Mouse (Mus musculus): ENCODE measurements around the gene 1600014C10Rik.
A peak's percentile ranks its signal among the peaks of the same experiment; 100 is the strongest.

Gene 1600014C10Rik

DNA sequence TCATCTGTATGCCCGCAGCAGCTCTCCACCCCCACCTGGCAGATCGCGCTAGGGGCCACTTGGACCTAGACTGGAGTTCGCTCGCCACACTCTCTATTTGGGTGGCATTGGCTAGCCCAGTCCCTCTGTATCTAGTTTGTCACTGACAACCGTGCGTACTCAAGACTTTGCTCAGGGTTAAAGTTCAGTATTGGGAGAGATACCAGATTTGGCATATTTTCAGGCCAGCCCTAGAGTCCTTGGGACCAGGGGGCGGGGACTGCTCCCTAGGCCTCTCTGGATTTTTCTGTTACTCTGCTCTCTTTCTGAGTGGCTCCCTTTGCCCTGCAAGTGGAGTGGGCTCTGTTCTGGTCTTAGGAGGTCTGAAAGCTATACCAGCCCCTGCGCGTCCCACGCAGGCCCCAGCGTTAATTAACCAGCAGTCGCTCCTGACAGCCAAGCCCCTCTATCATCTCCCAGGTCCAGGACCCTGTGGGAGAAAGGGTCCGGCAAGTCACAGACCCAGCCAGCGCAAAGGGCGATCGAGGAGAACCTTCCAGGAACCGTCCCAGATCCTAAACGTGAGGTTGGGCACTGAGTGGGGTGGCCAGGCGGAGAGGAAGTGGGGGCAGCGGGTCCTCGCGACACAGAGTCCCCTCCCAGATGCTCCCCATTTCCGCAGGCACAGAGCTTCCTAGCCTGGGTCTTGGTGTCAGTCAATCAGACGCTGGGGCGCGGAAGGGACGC lies at the start of gene 1600014C10Rik:
Gene 1600014C10Rik (plus strand): TSS at position 256 of the 726 bp plus-strand sequence.
- no peak for DNase-seq (ENCODE audit: low spot score)

DNA sequence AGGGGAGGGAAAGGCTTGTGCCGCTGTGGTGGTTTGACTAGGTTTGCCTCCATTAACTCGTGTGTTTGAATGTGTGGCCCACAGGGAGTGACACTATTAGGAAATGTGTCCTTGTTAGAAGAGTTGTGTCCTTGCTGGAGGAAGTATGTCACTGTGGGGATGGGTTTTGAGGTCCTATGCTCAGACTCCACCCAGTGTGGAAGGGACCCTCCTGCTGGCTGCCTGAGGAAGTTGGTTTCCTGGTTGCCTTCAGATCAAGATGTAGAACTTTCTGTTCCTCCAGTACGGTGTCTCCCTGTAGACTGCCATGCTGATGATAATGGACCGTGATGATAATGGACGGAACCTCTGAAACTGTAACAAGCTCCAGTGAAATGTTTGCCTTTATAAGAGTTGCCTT lies 48.5 kb upstream of the 1600014C10Rik start:
- DNase-seq (ENCODE audit: low spot score) = no peak

DNA sequence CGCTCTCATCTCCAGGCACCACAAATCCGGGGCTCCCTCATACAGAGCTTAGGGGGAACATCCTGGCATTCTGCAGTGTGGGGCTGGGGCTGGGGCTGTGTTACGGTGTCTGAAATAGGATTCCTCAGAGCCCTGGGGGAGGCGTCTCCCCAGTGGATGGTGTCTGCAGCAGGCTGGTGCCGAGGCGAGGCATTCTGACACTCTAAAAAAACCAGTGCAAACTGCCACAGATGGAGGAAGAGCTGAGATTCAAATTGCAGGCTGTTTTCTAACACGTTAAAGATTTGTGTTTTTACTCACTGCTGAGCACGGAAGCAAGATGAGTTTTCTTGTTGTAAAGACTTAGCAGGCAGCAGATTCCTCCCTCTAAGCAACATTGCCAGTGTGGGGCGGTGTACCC lies 42.7 kb upstream of the 1600014C10Rik start:
- no peak for DNase-seq (ENCODE audit: low spot score)

DNA sequence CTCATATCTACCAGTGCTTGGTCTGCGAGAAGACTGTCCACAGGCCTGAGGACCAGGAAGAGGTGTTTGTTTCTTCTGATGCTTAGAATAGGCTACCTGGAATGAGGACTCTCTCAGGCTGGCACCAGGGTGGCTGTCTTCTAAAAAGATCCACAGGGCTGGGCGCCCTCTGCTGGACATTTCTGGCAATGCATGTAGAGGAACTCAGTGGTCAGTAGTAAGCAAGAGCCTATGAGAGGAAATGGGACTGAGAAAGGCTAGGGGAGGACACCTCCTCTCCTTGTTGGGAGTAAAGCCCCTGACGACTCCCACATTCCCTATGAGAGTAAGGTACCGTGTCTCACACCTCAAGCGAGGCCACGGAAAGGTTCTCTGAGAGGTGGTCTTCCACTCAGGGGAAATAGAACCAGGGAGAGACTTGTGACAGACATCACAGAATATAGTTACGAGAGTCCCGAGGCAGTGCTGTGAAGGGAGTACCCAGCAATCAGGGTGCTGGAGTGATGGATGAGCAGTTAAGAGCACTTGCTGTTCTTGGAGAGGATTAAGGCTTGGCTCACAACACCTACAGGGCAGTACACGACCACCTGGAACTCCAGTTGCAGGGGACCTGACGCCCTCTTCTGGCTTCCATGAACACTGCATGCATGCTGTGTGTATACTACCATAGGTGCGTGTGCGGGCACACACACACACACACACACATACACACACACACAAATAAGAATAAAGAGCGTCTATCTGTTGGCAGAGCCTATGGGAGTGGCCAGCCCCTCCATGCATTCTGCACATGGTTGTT lies 41.1 kb upstream of the 1600014C10Rik start:
- DNase-seq (ENCODE audit: low spot score) = peak; percentile 88

DNA sequence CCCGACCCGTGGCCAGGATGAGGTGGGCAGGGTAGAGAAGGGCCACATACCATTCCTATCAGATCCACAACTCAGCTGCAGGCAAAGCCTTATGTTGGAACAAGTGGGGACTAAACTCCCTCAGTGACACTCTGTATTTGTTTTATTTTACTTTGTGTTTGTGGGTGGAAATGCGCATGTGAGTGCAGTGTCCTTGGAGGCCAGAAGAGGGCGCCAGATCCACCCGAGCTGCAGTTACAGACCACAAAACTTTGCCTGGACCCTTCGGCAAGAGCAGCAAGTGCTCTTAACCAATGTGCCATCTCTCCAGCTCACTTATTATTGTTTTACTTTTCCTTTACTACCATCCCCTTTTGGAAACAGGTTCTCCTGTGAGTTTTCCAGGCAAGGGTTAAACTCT lies 35.5 kb upstream of the 1600014C10Rik start:
- DNase-seq (ENCODE audit: low spot score) = no peak

DNA sequence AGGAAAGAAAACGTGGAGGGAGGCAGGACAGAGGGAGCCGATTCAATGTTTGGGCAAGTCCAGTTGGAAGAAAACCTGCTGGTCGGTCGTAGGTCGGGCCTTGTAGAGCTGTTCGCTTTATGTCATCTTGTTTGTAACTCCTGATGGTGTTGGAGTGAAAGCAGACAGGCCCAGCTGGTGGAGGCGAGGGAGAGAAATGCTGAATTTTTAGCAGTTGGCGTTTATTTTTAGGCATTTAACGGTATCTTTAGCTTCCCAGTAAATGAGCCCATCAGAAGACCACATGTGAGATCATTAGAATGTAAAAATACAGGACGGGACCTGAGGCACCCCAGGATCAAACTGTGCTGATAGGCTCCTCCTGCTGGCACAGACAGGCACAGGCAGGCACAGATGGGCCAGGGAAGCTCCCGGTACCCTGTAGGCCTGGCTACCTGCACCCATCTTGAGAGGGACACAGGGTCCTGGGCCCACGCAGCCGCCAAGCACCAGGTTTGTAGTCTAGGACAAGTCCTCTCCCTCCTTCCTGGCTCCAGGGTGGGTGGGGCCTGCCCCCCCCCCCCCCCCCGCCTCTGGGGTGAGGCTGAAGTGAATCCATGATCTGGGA lies 31.2 kb upstream of the 1600014C10Rik start:
- no peak for DNase-seq (ENCODE audit: low spot score)

DNA sequence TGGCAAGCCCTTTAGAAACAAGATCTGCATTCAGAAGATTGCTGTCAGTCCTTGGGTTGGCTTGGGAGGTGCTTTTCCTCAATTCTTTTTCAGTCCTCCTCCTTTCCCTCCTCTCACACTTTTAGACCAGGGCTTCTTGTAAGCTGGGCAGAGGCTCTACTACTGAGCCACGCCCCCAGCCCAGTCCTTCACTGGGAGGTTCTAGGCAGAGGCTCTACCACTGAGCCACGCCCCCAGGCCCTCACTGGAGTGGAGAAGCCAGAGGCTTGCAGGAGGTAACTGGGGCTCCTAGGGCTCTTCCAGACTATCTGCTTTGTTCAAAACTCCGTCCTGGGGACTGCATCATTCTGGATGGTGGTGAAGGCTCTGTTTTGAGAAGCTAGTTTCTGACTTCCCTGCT lies 30.4 kb upstream of the 1600014C10Rik start:
- no peak for DNase-seq (ENCODE audit: low spot score)

DNA sequence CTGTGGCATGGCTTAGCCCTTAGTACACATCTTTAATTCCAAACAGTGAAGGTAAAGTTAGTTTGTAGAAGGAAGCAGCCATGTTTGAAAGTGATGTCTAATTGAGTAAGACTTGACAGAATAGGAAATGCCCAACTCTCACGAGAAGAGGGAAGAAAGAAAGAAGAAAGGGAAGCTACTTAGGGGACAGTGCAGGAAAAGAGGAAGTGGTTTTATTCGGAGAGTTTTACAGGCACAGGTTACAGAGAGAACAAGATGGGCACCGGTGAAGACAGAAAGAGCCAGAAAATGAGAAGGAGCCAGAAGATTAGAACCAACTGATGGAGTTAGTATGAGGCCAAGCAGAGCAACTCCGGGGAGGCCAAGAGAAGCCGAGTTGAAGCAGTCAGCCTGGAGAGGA lies 27.2 kb upstream of the 1600014C10Rik start:
- DNase-seq (ENCODE audit: low spot score) = no peak

DNA sequence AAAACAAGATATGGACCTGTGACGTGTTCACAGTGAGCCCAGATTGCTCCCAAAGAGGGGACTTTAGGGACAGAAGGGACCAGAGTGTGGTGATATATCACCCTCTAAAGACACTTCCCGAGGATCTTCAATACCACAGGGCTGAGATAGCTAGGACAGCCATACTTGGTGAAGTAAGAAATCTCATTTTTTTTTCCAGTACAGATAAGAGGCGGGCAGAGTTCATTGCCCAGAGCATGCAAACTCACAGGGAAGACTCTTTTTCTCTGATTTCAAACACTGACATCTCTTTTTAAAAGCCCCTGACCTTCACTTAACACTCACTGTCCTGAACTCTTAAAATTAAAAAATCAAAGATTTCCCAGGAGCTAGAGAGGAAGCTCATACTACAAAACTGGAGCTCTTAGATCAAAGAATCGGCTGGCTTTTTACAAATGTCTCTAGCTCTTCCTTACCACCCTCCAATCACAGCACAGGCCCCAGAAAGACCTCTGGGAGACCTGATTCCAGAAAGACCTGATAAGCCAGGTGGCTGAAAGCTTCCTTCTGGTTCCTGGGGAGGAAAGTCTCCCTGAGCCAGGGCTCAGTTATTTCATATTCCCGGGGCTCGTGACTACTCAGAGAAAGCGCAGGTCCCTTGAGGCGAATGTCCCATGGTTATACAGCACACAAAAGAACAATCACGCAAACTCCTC lies 24.1 kb upstream of the 1600014C10Rik start:
- no peak for DNase-seq (ENCODE audit: low spot score)

DNA sequence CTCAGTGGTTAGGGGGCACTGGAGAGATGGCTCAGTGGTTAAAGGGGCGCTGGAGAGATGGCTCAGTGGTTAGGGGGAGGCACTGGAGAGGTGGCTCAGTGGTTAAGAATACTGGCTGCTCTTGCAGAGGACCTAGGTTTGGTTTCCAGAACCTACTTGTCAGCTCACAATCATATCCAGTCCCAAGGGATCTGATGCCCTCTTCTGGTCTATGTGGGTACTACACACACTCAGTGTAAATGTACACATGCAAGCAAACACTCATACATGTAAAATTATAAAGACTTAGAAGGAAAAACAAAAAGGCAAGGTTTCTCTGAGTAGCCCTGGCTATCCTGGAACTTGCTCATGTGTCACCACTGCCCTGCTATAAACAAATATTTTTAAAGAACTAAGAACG lies 21.6 kb upstream of the 1600014C10Rik start:
- no peak for DNase-seq (ENCODE audit: low spot score)

DNA sequence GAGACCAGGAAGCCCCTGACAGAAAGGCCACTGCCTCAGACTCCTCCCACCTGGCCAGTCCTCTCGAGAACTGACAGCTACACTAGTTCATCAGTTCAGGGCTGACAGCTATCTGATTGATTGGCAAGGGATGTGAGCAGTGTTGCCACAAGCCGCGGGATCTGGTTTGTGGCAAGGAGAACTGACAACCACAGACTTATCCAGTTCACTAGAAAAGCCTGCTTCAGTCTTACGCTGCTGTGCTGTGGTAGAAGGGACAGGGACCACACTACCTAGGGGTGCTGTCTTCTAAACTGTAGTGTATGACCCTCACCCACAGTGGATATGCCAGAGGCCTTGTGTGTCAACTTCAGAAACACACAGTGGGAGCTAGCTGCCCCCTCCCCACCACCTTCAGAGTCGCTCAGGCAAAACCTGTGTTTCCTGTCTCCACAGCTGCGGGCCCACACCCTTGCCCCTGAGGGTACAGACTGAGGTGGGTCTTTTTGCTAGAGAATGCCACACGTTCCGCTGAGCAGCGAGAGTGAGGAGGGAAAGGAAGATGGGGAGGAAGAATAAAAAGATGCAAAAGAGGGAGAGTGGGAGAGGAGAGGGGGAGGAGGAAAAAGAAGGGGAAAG lies 19.5 kb upstream of the 1600014C10Rik start:
- no peak for DNase-seq (ENCODE audit: low spot score)

DNA sequence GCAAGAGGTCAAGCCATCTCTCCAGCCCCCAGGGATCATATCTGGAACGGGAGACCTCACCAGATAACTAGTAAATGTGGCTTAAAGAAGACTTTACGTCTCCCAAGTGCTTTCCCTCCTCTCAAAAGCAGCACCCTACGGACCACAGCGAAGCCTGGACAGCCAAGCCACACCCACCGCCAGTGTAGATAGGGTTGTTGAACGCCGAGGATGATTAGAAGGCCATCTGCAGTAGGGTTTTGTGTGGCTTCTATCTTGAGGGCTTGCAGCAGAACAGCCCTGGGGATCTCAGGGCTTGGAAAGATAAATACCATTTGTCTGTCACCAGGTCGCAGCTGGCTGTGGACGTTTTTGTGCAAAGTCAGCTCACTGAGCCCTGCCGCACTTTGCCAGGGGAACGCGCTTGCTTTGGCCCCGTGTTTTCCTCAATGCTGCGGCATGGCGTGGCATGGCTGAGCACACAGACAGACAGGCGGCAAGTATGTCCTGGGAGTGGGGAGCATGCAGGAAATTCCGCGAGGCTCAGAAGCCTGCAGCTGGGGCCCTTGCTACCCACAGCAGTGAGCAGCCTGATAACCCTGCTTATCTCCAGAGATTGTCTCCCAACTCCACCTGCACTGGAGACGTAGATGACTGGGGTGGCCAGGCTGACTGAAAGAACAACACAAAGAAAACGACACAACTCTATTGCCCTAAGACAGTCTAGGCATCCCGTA lies 15.9 kb upstream of the 1600014C10Rik start:
- no peak for DNase-seq (ENCODE audit: low spot score)

DNA sequence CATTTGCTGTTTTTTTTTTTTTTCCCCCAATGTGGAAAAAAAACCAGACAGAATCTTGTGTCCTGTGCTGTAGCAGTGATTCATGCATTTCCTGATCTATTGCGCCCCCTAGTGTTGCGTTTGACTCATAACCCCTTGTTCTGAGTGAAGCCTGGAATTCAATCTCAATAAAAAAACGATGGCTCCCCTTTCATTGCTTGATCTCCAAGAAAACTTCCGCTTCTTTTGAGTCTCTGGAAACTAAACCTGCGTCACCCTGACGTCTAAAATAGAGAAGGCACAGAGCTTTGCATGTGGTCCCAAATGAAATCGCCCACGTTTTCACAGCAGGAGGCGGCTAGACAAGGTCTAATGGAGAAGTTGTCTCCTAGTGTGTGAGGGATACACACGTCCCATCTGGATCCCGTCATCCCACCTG lies 15.3 kb upstream of the 1600014C10Rik start:
- DNase-seq (ENCODE audit: low spot score) = no peak

DNA sequence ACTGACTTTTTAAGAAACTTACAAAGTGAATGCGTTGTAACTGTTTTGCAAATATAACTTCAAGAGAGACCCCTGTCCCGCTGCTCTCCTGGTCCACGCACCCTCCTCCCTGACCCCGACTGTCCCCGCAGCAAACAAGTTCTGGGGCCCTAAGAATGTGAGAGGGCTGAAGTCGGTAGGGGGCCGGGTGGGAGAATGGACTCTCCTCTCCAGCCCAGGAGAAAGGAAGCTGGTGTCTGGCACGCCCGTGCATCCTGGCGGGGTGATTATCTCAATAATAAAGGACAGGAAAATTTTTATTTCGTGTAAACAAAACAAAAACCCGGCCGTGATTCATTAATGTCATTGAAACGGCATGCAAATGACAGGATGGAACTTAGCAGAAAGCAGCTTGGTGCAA lies 9.1 kb upstream of the 1600014C10Rik start:
- no peak for DNase-seq (ENCODE audit: low spot score)

DNA sequence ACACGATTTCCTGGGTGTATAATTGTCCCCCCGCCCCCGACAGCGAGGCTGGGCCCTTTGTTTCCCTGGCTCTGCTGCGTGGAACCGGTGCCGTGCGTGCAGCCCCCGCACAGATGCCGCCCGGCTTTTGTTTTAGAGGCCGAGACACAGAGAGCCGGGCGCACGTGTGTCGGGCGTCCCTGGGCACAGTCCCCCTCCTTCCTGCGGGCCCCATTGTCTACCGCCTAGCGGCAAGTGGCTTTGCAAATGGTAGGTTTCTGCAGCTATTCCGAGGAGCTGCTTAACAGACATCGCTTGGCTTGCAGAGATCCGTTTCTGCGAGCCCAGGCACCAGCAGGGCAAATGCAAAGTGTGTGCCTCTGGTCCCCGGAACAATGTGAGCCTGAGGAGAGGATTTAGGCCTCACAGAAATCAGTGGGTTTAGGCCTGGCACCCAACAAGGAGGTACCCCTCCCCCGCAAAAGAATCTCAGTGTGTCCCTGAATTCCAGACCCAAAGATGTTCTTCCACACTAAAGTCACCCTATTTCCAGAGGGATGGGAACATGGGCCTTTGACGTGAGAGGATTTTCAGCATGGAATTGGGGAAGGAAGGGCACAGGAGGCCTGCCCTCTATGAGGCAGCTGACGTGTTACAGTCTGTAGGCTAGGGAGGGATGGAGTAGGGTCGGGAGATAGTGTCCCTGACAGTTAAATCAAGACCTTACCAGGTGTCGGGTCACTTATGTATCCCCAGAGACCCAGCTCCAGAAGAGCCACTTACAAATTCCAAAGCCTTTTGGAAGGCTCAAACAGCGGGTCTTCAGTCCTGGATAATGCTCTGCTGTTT lies 8.5 kb upstream of the 1600014C10Rik start:
- no peak for DNase-seq (ENCODE audit: low spot score)

DNA sequence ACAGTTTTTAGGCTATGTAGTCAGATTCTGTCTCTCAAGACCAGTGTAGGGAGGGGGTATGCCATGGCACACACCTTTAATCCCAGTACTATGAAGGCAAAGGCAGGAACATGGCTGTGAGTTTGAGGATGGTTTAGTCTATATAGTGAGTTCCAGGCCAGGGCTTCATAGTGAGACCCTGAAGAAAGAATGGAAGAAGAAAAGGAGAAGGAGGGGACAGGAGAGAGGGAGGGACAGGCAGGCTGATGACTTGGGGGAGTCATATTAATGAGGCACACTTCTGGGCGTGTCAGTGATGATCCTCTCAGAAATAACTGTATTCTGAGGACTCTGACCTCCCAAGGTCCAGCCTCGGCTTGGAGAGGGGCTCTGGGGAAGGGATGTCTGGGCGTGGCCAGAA lies 7.0 kb upstream of the 1600014C10Rik start:
- DNase-seq (ENCODE audit: low spot score) = no peak

DNA sequence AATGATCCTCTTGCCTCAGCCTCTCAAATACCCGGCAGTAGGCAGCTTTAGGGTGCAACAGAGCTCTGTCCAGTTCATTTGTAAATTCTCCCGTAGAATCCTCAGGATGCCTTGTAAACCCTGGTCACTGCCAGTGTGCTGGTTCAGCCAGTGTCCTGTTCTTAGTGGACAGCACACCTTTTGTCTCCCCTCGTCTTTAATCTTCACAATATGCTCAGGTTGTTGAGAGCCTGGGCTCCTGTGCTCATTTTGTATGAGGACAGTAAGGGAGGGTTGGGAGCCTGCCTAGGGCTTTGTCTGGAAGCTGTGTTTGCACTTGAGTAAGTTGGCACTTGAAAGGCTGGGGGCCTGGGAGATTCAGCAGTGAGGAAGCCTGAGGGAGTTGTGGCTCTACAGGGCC lies 3.1 kb upstream of the 1600014C10Rik start:
- DNase-seq (ENCODE audit: low spot score) = no peak

DNA sequence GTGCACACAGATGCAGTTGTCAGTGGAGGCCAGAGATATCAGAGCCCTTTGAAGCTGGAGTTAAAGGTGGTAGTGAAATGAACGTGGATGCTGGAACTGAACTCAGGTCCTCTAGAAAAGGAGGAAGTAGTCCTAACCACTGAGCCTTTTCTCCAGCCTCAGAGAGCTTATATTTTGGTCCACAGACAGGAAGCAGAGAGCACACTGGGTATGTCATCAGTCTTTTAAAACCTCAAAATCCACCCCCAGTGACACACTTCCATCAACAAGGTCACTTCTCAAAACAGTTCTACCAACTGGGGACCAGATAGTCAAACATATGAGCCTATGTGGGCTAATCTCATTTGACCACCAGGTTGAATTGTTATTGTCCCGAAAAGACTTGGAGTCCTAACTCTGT lies 1.7 kb upstream of the 1600014C10Rik start:
- no peak for DNase-seq (ENCODE audit: low spot score)

DNA sequence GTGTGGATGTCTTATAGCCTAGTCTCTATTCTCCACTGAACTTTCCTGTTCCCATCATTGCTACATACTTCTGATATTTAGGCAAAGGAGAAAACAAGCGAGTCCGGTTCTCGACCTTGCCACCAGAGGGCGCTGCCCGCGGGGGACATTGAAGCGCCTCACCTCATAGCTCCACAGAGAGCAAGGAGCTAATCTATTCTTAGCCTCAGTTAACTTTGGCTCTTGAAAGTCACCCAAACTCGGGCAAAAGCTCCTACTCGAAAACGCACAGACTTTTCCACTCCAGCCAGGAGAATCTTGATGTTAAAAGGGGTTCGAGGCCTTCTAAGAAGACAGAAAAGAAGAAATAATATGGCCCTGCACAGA lies 438 bp upstream of the 1600014C10Rik start:
- peak; percentile 87 for DNase-seq (ENCODE audit: low spot score)

DNA sequence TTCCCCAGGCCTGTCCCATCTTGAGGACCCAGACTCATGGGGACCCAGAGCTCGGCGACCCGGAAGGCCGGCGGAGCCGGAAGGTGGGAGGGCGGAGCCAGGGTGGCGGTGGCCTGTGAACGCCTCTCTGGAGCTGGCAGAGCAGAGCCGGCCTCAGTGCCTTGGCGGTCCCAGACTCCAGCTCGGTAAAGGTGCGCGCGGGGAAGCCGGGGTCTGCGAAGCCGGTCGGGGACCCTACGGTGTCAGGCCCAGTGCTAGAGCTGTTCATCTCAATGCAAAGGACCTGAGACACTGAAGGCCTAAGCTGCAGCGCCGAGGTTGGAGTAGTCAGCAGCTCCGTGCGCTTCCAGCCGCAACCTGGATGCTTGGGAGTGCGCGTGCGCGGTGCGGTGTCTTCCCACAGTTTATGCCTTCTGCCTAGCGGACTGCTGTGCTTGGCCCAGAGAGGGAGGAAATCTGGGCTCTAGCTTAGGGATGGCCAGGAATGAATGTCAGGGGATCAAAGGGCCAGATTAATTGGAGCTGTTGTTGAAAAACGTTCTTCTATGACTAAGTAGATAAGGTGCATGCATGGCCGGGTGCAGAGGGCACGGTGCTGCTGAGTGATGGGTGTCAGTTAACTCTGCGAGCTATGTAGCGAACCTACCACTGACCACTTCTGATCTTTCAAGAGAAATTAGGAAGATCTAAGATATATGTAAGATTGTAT lies 846 bp downstream of the 1600014C10Rik start:
- DNase-seq (ENCODE audit: low spot score) = peak; percentile 85

All from urinary bladder, postnatal 14 days (tissue).